Mouse (Mus musculus): Measurements from ENCODE around the gene Ttyh2.

DNA sequence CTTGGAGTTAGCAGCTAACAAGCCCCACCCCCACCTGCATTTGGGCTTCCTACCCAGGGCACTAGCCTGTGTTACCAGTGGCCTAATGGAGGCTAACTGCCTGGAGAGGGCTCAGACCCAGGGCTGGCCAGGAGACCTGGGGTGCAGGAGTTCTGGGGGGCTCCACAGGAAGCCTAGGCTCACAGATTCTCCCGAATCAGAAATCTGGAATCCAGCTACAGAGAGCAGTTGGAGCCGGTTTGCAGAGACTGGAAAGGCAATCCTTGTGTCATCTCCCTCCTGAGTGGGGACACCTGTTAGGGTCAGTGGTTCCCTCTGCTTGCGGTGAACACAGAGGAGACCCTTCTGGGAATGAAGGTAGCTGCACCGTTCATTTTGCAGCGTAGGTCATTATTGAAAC, 5.8 kb downstream of the Ttyh2 start:
- TF ChIP-seq POLR2A (IDR thresholded peaks at IDR 0.05; ENCODE audit: extremely low read depth, insufficient read depth, low read length) (no peak), CTCF (IDR thresholded peaks at IDR 0.05; ENCODE audit: low read depth, low read length) (no peak)

Measured in liver, adult 2 months (tissue).